Mouse (Mus musculus) c-Kit-positive CD71-negative TER-119-negative erythroid progenitor cells, embryonic 14.5 days (primary cell): Measurements from ENCODE around the gene Ankrd63.
"Not testable (repeated sequence)": the region's sequence is repeated elsewhere in the genome, so short reads cannot be mapped to it uniquely, and the experiment has no call there.

ENCODE experiments used
- DNase-seq: peaks from one replicate; pipeline ENCODE4 v3.0.0-alpha.2; 2013; ENCODE audit warnings: low read depth

The Ankrd63 gene

DNA sequence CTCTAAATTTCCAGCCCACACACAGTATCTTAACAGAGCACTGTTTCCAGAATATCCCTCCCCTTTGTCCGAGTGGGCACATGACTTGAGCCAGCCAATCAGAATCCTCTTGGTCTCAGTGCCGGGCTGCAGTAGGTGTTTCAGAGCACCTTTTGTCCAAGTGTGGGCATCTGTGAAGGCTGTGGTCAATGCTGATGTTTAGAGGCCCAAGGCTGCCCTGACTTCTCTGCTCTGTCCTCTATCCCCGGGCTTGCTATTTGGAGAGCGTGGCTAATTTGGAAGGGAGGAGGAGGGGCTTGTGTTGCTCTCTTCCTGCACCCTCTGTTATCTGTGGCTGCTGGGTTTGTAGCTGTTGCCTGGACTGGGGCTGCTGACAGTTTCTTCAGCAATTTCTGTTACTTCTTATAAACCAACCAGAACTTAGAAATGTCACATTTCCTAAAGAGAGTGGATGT is 43.7 kb downstream of the Ankrd63 start:
- peak; percentile 48 for DNase-seq

DNA sequence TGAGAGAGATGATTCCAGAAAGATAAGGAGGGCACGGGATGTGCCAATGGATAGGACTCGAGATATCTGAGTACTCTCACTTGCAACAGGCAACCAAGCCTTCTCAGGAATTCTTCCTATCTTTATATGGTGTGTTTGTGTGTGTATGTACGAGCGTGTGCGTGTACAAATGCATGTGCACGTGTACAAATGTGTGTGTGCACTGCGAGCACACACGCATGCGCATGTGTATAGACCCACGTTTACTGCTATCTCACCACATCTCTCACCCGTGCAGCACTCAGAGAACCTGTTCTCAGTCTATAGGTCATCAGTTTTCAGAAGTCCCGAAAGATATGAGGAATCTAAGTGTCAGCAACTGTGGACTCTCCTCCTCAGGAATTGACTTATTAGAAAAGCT is 44.3 kb downstream of the Ankrd63 start:
- DNase-seq: no peak

DNA sequence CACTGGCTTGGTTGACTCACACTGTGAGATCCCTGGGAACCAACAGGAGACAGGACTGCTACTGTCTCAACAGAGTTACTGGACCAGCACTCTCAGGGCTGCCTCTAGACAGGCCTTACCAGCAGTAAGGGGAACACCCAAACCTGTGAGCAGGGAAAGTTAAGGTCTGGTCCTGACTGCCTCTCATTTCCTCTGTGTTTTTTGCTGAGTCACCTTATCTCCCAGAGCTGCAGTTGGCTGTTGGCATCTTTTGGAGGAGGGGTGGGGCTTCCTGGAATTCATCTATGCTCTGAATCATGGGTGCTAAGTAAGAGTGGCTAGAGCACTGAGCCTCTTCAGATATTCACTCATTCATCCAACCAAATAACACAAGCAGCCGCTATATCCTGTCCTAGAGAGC is 44.7 kb downstream of the Ankrd63 start:
- DNase-seq: peak; percentile 78

DNA sequence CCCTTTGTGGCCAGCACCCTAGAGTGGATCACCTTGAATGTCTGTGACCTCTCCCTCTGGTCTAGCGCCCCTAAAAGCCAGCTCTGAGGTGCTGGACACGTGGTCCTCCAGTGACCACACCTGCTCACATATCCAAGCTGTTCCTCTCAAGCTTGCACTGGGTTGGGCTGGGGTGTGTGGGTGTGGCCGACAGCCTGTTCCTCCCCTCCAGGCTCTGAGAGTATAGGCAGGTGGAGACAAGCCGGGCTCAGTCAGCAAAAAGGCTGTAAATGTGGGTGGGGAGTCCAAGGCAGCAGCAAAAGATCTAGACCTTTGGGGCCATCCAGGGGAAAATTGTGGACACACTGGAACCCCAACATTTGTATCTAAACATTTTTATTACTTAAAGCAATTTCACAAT is 45.3 kb downstream of the Ankrd63 start:
- DNase-seq: no peak

DNA sequence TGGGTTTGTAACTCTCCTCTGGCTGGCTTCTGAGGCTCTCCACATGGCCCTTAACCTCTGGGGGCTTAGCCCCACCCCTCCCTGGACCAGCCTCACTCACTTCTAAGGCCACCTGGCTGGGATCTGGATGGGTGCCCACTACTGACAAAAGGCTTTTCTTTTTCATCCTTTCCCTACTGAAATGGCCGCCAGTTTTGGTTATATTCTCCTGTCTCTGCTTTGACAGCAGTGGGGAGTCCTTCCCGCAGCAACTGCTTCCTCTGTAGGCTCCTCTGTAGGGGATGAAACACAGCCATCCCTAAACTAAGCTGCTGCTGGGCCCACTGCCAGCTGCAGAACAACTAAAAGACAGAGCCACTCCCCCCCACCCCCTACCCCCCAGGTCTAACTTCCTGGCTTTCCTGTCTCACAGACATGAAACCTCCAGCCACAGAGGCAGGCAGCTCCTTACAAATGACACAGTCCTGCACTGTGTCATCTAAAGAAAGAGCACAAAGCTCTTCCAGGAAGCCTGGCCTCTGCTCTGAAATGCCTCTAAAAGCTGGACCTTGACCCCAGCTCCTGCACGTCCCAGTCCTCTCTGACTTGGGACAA is 47.0 kb downstream of the Ankrd63 start:
- no peak for DNase-seq

DNA sequence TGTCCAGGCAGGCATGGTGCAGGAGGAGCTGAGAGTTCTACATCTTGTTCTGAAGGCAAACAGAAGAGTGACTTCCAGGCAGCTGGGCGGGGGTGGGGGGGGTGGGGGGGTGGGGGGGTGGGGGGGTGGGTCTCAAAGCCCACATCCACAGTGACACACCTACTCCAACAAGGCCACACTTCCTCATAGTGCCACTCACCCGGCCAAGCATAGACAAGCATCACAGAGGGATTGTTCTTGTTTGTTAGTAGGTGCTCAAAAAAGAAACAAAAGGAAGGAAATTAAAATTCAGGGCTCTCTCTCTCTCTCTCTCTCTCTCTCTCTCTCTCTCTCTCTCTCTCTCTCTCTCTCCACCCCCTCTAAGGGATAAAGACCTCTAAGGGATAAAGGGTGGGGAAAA is 53.1 kb downstream of the Ankrd63 start:
- not testable (repeated sequence) for DNase-seq
